Mouse (Mus musculus) right cerebral cortex, postnatal 4 days (tissue): ENCODE measurements around the gene Hoxd10.

Experiments
- DNase-seq: peaks from one replicate; pipeline ENCODE4 v3.0.0-alpha.2; 2022

Gene Hoxd10

DNA sequence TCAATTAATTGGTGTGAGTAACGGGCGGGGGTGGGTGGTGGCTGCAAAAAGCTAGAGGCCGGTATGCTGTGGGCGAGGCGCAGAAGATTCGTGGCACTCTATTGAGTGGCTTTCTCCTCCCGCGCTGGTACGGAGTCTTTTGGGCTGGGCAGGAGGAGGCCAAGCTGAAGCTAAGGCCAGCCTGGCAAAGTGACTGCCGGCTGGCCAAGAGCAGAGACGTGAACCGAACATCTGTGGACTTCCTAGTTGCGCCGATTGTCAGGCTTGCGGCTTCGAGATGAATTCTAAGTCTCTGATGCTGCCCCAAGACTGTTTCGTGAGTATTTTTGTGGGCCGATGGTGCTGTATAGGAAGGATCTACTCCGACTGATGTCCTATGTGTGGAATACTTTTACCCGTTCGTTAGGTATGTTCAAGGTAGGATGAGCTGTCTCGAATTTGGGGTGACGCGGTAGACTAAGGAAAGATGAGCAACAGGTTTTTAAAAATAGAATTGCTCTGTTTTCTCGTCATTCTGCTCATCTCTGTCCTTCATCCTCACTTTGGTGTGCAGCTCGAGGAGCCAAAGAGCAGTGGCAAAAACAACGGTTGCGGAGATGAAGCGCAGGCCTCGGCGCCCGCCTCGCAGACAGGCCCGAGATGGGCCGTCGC lies 24.4 kb upstream of the Hoxd10 start:
- DNase-seq: no peak

DNA sequence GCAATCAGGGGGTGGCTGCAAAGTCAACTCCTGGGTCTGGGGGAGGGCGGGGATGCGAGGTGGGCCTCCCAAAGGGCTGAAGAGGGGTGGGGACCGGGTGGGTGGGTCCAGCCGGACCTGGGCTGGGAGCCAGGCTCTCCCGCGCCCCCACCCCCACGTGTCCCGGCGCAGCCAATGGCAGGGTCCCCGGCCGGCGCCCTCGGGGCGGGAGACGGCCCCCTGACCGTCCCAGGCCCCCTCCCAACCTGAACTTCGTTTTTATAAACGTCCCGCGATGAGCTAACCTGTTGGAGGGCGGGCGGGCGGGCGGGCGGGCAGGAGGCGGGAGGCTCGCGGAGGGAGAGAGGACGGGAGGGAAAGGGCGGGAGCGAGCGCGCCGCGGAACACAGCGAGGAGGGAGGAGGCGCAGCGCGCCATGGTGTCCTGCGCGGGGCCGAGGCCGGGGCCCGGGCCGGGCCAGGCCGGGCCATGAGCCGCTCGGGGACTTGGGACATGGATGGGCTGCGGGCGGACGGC lies 23.8 kb upstream of the Hoxd10 start, which contains the start of gene Hoxd13:
Gene Hoxd13 (plus strand): TSS at position 469 of the 516 bp plus-strand sequence.
- no peak for DNase-seq

DNA sequence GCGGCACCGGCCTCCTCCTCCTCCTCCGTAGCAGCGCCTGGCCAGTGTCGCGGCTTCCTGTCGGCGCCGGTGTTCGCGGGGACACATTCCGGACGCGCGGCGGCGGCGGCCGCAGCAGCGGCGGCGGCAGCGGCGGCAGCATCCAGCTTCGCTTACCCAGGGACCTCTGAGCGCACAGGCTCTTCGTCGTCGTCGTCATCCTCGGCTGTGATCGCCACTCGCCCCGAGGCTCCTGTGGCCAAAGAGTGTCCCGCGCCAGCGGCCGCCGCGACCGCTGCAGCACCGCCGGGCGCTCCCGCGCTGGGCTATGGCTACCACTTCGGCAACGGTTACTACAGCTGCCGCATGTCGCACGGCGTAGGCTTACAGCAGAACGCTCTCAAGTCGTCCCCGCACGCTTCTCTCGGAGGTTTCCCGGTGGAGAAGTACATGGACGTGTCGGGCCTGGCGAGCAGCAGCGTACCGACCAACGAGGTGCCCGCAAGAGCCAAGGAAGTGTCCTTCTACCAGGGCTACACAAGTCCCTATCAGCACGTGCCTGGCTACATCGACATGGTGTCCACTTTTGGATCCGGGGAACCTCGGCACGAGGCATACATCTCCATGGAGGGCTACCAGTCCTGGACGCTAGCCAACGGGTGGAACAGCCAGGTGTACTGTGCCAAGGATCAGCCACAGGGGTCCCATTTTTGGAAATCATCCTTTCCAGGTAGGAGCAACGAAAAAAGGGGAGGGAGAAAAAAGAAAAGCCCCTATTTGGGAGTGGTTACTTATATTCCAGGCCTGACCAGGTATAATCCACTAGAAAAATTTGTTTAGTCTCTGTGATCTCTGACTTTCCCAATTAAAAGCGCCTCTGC lies 23.1 kb upstream of the Hoxd10 start:
- DNase-seq: no peak

DNA sequence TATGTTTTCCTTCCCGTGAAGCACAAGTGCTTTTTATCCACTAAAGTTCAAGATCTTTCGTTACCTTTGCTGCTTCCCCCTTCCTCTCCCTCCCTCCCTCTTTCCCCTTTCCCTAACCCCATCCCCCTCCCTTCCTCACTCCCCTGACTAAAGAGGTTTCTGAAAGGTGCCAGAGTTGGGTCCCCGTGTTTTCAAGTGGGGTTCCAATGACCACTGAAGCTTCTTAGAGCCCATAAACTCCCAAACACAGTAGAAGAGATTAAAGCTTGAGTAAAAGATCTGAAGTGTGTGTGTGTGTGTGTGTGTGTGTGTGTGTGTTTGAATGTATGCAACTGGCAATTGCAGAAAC lies 22.5 kb upstream of the Hoxd10 start:
- DNase-seq: no peak

DNA sequence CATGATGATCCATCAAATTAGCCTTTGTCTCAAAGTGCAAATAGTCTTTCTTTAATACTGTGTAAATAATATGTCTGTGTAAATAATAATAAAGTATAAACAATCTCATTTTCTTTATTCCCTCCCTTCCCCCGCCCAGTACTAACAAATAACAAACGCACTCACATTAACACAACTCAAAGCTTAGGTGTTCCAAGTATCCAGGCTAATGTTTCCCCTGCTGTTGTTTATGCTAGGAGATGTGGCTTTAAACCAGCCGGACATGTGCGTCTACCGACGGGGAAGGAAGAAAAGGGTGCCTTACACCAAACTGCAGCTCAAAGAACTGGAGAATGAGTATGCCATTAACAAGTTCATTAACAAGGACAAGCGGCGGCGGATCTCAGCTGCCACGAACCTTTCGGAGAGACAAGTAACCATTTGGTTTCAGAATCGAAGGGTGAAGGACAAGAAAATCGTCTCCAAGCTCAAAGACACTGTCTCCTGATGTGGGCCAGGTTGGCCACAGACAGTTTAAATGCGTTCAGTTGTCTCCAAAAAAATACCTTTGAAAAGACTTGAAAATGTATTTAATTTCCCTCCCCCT lies 22.0 kb upstream of the Hoxd10 start:
- no peak for DNase-seq

DNA sequence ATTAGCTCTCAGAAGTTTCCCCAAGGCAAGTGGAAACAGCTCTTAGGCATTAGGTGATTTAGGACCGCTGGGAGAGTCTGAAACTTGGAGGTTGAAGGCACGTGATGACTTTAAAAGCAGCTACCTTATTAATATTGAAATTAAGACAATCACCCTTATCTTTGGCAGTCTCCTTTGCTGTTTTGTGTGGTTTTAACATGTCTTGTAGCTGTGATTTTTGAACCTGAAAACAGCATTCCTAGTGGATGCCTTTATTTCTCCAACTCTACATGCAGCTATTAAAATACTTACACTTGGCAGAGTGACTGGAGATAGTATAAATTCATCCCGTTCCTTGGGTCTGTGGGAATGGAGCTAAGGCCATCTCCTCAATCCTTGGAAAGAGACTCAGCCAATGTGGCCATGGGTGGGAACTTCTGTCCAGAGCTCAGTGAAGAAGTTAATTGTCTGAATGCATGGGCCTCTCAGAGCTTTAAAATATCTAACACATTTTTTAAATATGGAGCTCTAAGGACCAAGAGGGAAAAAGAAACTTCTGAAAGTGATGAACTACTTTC lies 21.0 kb upstream of the Hoxd10 start:
- DNase-seq: no peak

DNA sequence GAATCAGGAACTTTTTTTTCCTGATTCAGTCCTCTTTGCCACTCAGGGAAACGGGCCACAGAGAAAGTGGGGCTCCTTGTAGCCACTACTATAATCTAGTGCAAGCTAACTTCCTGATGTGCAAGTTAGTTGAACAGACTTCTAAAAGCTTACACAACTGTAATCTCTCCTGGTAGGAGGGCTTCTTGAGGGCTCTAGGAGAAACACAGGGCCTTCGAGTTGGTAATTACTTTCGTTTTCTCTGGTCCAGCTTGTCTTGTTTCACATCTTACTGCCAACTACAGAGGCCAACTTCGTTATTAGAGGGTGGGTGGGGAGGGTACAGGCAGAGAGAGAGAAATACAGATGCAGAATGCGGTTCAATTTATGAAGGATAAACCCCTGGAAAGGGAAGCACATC lies 19.9 kb upstream of the Hoxd10 start:
- no peak for DNase-seq

DNA sequence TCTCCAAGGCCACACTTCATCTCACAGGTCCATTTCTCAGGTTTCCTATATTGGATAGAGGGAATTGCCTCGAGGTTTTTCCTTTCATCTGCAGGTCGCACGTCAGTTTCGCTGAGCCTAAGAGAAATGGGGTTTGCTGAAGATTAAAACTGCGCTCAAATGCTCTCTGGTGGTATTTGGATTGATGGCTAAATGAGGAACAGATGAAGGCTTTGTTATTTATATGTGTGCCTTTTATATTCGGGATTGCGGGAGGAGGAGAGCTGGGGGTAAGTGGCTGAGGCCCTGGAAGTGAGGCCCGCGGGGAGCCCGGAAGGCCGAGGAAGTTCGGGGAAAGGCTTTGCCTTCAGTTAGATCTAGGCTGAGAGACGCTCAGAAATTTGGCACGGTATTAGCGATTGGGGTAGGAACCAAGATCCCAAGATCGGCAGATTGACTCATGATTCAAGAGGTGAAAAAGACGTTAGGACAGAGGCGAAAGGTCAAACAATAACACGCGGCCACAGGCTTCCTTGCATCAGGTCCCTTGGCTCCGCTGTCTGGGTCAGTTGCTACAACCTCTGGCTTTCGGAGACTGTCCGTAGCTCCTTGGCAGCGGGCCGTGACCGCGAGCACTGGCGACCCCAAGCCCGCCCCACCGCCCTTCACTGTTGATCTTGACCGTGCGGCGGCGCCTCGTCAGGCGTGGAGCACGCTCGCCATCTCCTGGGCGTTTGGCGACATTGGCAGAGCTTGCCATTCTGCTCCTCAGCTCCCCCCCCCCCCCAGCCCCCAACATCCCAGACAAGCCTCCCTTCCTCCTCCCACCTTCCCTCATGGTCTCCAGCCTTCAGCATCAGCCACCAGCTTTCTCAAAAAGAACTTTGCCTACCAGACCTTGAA lies 19.0 kb upstream of the Hoxd10 start:
- peak; percentile 66 for DNase-seq

DNA sequence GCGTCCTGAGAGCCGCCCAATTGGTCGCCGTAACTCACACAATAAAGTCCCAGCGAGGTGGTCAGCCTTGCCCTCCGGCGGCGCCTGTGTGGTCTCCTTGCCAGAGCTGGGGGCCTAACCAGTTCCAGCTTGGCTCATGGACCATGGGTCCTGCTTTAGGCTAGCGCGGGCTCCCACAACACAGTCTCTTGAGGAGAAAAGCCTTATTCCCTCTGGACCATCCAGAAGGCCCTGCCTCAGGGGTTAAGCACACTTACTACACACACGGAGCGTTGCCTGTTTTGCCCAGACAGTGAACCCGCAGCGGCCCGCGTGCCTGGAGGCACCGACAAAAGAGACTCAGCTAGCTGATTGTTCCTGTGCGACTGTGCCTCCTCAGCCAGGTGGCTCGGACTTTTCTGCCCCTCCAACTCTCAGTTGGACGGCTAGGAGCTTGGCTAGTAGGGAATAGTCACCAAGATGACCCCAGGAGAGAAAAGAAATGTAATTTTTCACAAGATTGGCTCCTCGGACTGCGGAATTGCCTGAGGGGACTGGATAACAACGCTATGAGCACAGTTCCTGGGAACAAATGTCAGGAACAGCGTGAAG lies 17.8 kb upstream of the Hoxd10 start:
- no peak for DNase-seq

DNA sequence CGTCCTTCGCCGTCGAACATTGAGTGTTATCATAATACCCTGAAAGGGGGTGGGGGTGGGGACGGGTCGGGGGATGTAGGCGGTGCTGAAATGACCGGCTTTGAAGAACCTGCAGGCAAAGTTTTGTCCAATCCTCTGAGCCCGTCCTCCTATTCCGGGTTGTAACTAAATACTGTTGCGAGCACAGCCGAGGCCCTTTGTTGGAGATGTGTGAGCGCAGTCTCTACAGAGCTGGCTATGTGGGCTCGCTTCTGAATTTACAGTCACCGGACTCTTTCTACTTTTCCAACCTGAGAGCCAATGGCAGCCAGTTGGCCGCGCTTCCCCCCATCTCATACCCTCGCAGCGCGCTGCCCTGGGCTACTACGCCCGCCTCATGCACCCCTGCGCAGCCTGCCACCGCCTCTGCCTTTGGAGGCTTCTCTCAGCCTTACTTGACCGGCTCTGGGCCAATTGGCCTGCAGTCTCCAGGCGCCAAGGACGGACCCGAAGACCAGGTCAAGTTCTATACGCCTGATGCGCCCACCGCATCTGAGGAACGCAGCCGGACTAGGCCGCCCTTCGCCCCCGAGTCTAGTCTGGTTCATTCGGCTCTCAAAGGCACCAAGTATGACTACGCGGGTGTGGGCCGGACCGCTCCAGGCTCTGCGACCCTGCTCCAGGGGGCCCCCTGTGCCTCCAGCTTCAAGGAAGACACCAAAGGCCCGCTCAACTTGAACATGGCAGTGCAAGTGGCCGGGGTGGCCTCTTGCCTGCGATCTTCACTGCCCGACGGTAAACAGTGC lies 16.7 kb upstream of the Hoxd10 start, which contains the start of gene Hoxd12:
Gene Hoxd12 (plus strand): TSS at position 133 of the 785 bp plus-strand sequence.
- DNase-seq: no peak

DNA sequence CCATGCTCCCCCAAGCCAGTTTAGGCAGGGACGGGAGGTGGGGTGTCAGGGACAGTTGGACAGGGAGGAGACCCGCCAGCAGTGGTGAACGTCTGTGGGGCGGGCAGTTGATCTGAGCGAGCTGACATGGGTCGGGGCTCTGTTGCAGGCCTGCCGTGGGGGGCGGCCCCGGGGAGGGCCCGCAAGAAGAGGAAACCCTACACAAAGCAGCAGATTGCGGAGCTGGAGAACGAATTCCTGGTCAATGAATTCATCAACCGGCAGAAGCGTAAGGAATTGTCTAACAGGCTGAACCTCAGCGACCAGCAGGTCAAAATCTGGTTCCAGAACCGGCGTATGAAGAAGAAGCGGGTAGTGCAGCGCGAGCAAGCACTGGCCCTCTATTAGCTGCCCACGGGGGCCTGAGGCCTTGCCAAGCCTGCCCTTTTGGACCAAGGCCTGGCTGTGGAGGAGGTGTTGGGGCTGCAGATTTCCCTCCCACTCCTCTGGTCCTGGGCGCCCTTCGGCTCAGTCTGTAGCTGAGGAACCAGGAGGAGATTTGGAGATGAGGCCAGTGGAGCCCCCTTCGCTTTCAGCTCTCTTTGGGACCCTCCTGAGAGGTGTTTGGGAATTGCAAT lies 15.9 kb upstream of the Hoxd10 start:
- no peak for DNase-seq

DNA sequence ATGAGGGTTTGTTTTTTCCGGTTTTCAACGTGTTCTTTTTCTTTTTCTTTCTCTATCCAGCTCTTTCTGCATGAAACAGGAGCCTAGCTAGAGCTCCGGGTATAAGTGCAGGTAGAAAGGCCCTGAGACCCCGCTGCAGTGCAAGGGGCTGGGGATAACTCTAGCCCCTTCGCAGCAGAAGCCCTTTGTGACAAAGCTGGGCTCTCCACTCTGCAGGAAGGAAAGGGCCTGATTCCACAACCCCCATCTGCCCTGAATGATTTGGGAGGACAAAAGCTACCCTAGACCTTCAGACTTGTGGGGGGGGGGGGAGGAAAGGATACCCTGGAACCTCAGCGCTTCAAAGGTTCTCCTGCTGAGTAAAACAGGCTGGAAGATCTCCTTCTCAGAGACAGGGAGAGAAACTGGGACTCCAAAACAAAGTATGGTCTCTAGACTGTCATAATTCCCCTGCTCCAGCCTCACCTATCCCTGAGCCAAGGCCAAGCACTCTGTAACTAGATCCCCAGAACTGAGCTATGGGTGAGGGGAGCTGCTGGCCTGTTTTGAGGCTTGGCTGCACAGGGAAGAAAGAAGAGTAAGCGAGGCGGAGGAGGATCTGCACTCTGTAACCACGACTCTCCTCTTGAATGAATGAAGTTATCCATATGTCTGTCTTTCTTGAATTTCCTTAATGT lies 15.2 kb upstream of the Hoxd10 start:
- no peak for DNase-seq

DNA sequence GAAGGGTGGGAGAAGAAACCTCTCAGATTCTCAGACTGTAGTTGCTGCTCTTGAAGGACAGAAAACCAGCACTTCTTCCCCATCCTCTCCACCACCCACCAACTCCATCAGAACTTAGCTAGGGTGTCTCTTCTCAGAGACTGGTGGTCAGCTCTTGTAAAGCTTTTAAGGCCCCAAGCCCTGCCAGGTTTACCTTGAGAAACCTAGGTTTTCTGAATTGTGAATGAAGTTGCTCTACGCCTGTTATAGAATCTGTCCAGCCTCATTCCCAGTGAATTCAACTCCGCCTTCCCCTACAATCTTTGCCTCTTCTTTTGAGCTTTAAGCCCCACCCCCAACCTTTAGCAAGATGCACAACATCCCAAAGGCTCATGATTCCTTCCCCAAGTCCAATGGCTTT lies 14.6 kb upstream of the Hoxd10 start:
- DNase-seq: no peak

DNA sequence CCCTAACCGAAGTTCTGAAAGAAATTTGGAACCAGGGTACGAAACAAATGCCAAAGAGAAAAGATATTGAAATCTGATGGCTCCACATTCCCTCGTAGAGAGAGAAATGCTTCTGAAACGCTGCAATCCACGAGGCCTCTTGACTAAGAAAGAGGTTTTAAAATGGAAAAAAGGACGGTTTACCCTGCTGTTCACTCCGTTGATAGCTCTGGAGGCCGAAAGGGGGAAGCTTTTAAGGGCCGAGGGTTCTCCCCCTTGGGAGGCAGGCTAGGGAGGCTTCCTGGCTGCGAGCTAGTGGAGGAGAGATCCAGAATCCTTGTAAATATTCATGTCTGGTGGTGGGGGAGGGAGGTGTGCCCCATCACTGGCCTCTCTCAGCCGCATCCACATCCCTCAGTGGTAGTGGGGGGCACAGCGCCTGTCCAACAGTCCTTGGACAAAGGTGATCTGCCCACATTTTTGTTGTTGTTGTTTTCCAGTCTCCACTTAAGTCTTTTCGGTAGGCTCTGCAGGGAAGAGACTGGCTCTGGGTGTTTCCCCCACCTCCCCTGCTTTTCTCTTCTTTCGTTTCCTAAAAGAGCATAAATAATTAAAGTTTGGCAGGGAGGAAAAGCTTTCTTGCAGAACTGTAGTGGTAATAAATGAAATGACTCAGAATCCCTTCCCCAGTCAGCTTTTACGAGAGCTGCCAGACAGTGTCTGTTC lies 12.7 kb upstream of the Hoxd10 start, which contains the start of gene Hoxd11:
Gene Hoxd11 (plus strand): TSS at position 667 of the 705 bp plus-strand sequence.
- DNase-seq: no peak

DNA sequence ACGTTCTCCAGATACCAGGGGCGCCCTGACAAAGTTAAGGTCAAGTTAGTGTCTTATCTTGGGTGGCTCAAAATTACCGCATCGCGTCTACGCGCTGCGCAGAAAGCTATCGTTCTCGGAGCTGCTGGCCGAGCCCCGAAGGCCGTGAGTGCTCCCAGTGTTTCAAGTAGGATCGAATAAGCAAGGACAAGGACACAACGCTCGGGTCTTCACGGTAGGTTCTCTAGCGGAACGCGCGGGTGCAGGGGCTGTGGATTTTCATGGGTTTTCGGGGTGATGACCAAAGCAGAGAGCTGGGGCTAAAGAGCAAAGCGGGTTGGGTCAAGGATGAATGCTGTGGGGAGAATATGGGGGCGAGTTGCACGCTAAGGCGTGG lies 12.1 kb upstream of the Hoxd10 start:
- no peak for DNase-seq

DNA sequence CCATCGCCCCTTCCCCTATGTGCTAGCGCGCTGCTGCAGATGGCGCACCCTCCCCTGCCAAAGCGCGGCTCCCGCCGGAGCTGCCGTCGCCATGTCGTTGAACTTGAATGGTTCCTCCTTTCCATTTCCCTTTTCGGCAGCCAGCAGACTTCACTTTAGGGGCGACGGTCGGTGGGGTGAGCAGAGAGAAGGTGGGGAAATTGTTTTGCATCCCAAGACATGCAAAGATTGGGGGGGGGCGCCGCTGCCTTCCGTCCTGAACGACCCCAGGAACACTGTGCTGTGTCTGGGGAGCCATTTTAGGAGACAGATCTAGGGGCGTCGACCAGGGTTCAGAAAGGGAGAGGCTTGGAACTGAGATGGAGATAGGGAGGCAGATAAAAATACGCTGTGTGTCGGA lies 11.7 kb upstream of the Hoxd10 start:
- no peak for DNase-seq

DNA sequence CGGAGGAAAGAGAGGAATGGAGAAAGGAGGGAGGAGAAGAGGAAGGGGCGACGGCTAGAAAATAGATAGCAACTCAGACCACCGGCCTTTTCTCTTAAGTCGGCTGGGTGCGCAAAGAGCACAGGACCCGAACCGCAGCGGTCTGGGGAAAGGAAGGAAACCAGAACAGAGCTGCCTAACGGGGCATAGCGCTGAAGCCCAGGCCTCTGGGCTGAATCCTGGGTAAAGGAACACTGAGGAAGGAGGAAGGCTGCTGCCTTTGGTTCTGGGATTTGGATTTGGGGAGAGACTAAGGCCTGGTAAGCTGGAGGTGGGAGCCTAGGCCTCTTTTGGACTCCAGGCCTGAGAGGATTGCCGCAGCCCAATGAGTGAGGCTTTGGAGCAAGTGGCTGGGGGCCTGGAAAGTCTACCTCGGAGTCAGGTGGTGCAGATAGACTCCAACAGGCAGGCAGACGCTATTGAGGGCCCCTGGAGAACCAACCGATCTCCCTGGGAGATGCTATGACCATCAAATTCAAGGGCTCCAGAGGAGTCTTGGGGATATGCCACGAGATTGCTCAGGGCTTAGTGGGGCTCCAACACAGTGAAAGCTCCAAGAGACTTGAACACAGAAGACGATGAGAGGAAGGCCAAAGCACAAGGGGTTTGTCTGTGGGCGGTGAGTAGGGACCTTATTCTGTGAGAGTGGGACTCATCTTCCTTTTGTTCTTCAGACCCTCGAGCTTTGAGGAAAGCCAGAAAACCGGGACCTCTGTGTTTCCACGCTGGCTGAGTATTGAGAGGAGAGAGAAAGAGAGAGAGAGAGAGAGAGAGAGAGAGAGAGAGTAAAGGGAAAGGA lies 10.9 kb upstream of the Hoxd10 start:
- DNase-seq: no peak
